Mouse (Mus musculus) heart, adult 2 months (tissue): ENCODE data around the gene Kif13a. TPM values are rescaled to one million over a fixed set of nuclear protein-coding genes. Genes with fewer than 3 reads are reported as not detected.

Experiments used
- DNase-seq, 2 experiments: peaks; one replicate each; pipeline ENCODE4 v3.0.0; 2021
- H3K27ac ChIP-seq: fragments of 200-600 bp; 2 replicates; pipeline ENCODE4 v1.8.1; 2022
- H3K27me3 ChIP-seq: fragments of 200-500 bp; 2 replicates; pipeline ENCODE4 v1.6.1; 2012; ENCODE audit warnings: mild to moderate bottlenecking, low read length, inconsistent platforms, mixed read lengths; ENCODE audit not compliant: control insufficient read depth, insufficient read depth
- H3K36me3 ChIP-seq: fragments of 200-500 bp; 2 replicates; pipeline ENCODE4 v1.6.1; 2012; ENCODE audit warnings: low read length, inconsistent platforms; ENCODE audit not compliant: control insufficient read depth, insufficient read depth
- H3K4me1 ChIP-seq: fragments of 200-500 bp; 2 replicates; pipeline ENCODE4 v1.6.1; 2011; ENCODE audit warnings: low read length; ENCODE audit not compliant: control insufficient read depth, insufficient read depth
- H3K4me3 ChIP-seq: fragments of 200-600 bp; 2 replicates; pipeline ENCODE4 v1.8.1; 2022
- H3K79me2 ChIP-seq: fragments of 200-500 bp; replicated peaks from 2 replicates; pipeline ENCODE4 v1.6.1; 2012; ENCODE audit warnings: mild to moderate bottlenecking, inconsistent platforms, low read length, moderate library complexity, mixed read lengths; ENCODE audit not compliant: control insufficient read depth, insufficient read depth
- H3K9ac ChIP-seq: fragments of 200-500 bp; 2 replicates; pipeline ENCODE4 v1.6.1; 2012; ENCODE audit warnings: low read depth, mild to moderate bottlenecking, control low read depth, inconsistent platforms, low read length, mixed read lengths
- CTCF ChIP-seq: fragments of 200-600 bp; IDR thresholded peaks from 2 replicates; pipeline ENCODE4 v1.8.1; 2022; ENCODE audit warnings: antibody characterized with exemption, mild to moderate bottlenecking, moderate library complexity
- EP300 ChIP-seq: fragments of 200-500 bp; IDR thresholded peaks from 2 replicates; pipeline ENCODE4 v1.6.1; 2011; ENCODE audit warnings: low read depth, low read length, control low read depth; ENCODE audit not compliant: insufficient read depth
- POLR2A ChIP-seq: fragments of 200-500 bp; IDR thresholded peaks from 2 replicates; pipeline ENCODE4 v1.6.1; 2011; ENCODE audit warnings: mild to moderate bottlenecking, low read depth, low read length, control low read depth; ENCODE audit not compliant: insufficient read depth
- WGBS: fragments of 180-500 bp; shearing (Covaris S2); methylation state at CpG from one replicate; pipeline ENCODE4 v1.1.7; 2018; 5-methylcytosine and 5-hydroxymethylcytosine counted together
- intact Hi-C: fragments of 180-260 bp; cut with DNase I; formaldehyde crosslinking; loops from one replicate; pipeline ENCODE4 v1.15.1; 2025
- polyA plus RNA-seq: library from polyadenylated mRNA; depleted of rRNA; stranded (reverse); fragments of >200 nt; gene quantifications from 2 replicates; pipeline ENCODE4 v1.2.3, GENCODE M21; 2012
- total RNA-seq, 2 experiments: library from RNA; stranded (reverse); gene quantifications; 2 replicates each; pipeline ENCODE4 v1.2.3; 2021

Gene Kif13a
- total and polyA plus RNA-seq, 3 experiments = 49.8 to 113 (median 108) TPM

DNA sequence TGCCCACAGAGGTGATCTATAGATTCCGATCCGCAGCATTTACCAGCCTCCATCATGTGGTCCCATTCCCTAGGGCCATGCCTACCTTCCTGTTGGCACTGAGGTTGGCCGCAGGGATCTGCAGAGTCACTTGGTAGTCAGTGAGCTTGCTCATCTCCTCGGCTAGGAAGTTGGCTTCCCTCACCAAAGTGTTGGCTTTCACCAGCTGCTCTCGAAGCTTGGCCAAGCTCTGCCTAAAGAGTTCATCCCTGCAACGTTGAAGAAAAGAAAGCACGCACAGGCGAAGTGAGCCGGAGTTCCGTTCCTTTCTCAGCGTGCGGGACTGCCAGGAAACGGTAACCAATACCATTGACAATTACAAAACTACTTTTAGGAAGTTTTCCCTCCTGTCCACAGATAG lies 128.5 kb downstream of the Kif13a start:
- Histone ChIP-seq H3K4me1 (no peaks in the 10 kb centered on the region), H3K27me3 (no peaks in the 10 kb centered on the region), H3K79me2 (no peaks in the 10 kb centered on the region), H3K27ac (no peak overlapping the region), H3K4me3 (no peak overlapping the region), H3K9ac (no peak overlapping the region), H3K36me3 (no peaks in the 10 kb centered on the region; the same call in 1 of the 2 replicates)
- DNase-seq = no peak
- TF ChIP-seq EP300 (no peak), POLR2A (no peak), CTCF (no peak)
- intact Hi-C loops = no loop called here
- 92% methylated on average over 13 of the region's 13 CpGs for WGBS

DNA sequence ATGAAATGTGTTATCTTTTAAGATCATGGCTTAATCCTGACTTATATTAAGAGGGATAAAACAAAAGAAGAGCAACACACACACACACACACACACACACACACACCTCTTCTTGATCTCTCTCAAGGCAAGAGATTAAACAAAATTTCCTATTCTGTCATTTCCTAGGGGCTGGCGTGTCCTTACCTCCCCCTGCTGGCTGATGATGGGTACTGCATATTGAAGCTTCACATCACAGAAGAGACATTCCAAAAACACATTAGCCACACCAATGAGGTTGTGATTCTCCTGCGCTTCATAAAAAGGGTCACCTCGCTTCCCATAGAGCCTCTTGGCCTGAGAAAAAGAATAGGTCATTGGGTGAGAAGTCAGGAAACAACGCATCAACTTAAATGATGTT lies 131.5 kb downstream of the Kif13a start:
- Histone ChIP-seq H3K27ac (no peak overlapping the region), H3K4me1 (no peaks in the 10 kb centered on the region), H3K79me2 (no peaks in the 10 kb centered on the region), H3K9ac (no peak overlapping the region), H3K36me3 (no peaks in the 10 kb centered on the region; the same call in 1 of the 2 replicates), H3K27me3 (no peaks in the 10 kb centered on the region), H3K4me3 (no peak overlapping the region)
- TF ChIP-seq CTCF (peak; percentile 87), EP300 (0 out of 2 replicates have a peak, but pooled peaks have one; percentile 28), POLR2A (no peak)
- peak in 1 of 2 experiments; percentile 29 for DNase-seq
- intact Hi-C loops = loop anchor here (2.0 kb wide), 1 partner anchor 487 kb away; no protein-coding TSS in a partner anchor
- 44% methylated on average over 4 of the region's 4 CpGs for WGBS

DNA sequence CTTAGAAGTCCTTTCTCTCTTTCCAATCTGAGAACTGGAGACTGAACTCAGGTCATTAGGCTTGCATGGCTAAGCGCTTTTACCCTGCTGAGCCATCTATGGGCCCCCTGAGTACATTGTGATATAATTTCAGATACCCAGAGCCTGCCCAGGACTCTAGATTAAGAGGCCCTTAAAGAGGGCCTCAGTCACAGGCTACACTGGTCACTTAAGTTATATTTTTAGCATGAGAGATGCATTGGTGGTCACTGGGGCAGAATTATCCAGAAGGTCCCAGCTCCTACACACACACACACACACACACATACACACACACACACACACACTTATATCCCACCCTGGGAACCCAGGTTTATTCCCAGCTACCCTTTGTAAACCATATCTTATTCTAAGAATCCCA lies 133.3 kb downstream of the Kif13a start:
- H3K36me3 ChIP-seq = no peaks in the 10 kb centered on the region; the same call in 1 of the 2 replicates
- WGBS = 71% methylated on average over 1 of the region's 1 CpGs

DNA sequence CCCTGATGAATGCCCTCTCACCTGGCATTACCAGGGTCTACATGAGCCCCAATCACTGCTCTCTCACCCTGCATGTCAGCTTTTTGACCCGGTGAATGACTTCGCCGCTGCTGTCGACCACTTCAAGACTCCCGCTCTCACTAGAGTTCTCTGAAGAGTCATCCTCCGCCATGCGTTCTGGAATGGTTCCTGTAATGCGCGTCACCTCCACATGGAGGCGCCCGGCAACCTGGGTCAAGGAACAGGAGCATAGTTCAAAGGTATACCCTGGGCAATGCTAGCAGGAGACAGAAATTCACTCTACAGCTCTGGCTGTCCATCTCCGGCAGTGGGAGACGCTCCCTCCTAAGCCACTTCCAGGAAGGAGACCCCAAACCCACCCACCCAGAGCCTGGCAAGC lies 135.8 kb downstream of the Kif13a start:
- Histone ChIP-seq H3K27ac (no peak overlapping the region), H3K9ac (no peak overlapping the region), H3K4me1 (no peaks in the 10 kb centered on the region), H3K27me3 (no peaks in the 10 kb centered on the region), H3K36me3 (no peaks in the 10 kb centered on the region; the same call in 1 of the 2 replicates), H3K4me3 (no peak overlapping the region), H3K79me2 (no peaks in the 10 kb centered on the region)
- 89% methylated on average over 13 of the region's 13 CpGs for WGBS
- no peak for DNase-seq
- intact Hi-C loops = no loop called here
- TF ChIP-seq EP300 (no peak), CTCF (peak; percentile 43), POLR2A (no peak)

More for the DNA sequence above, 133.3 kb downstream of the Kif13a start:
- H3K27ac ChIP-seq = no peak overlapping the region
- intact Hi-C loops = no loop called here
- DNase-seq = no peak
- TF ChIP-seq EP300 (no peak), POLR2A (no peak), CTCF (no peak)
- H3K79me2 ChIP-seq = no peaks in the 10 kb centered on the region
- no peak overlapping the region for H3K4me3 ChIP-seq
- no peaks in the 10 kb centered on the region for H3K4me1 ChIP-seq
- H3K9ac ChIP-seq = no peak overlapping the region
- no peaks in the 10 kb centered on the region for H3K27me3 ChIP-seq

DNA sequence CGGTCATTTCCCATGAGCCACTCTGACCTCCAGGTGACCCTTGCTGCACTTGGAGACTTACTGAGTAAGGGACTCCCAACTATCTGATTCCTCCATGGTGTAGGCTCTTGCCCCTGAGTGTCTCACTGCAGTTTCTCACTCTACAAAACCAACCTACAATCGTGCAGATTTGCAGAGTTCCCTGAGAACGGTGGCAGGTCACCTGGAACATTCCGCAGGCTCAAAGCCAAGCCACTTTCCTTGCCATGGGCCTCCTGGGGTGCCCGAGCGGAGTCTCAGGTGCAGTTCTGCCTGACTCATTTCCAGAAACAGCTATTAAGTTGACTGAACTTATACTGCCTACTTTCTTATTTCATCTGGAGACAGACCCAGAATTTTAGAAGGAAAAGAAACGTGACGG lies 141.2 kb downstream of the Kif13a start:
- DNase-seq = no peak
- Histone ChIP-seq H3K4me3 (no peak overlapping the region), H3K36me3 (no peaks in the 10 kb centered on the region), H3K79me2 (no peaks in the 10 kb centered on the region), H3K4me1 (peaks cover 4% of the 10 kb centered on the region), H3K9ac (no peak overlapping the region), H3K27ac (no peak overlapping the region), H3K27me3 (no peaks in the 10 kb centered on the region)
- TF ChIP-seq POLR2A (no peak), CTCF (no peak), EP300 (no peak)
- intact Hi-C loops = no loop called here
- WGBS = 40% methylated on average over 8 of the region's 8 CpGs

DNA sequence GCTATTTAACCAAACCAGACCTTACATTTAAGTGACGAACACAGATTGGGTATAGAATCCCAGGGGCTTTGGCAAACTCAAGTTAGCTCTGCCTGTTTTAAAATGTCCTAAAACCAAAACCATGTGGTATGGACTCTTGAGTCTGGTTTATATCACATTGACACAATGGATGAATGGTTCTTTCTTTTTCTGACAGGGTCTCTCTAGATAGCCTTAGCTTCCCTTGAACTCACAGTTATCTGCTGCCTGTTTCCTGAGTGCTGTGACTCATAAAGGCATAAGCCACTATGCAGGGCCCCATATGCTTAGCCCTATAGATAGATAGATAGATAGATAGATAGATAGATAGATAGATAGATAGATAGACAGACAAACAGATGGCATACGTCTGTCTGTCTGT lies 142.8 kb downstream of the Kif13a start:
- no peak overlapping the region for H3K9ac ChIP-seq
- TF ChIP-seq POLR2A = no peak
- TF ChIP-seq EP300 = no peak
- no peak for TF ChIP-seq CTCF
- no peak for DNase-seq
- H3K27ac ChIP-seq = no peak overlapping the region
- intact Hi-C loops = no loop called here
- 90% methylated on average over 2 of the region's 2 CpGs for WGBS
- no peaks in the 10 kb centered on the region for H3K36me3 ChIP-seq
- no peaks in the 10 kb centered on the region for H3K27me3 ChIP-seq
- peaks cover 4% of the 10 kb centered on the region for H3K4me1 ChIP-seq
- H3K4me3 ChIP-seq = no peak overlapping the region
- H3K79me2 ChIP-seq = no peaks in the 10 kb centered on the region
